Mouse (Mus musculus) urinary bladder, postnatal 10 days (tissue): ENCODE data around the gene Txnl4b.

ENCODE experiments used
- DNase-seq: peaks from one replicate; pipeline ENCODE4 v3.0.0; 2022; ENCODE audit warnings: low spot score

Gene Txnl4b

GRCm38 (mm10) chr8:109565498-109566333 is at the start of gene Txnl4b, which contains the start of gene Dhx38:
TSS of gene Txnl4b (plus strand) at chr8:109565892.
TSS of gene Dhx38 (minus strand) at chr8:109565861.
- DNase-seq, result peak; percentile 95

- no peak for DNase-seq
Observed at GRCm38 (mm10) chr8:109524008-109524407, 41.7 kb upstream of the Txnl4b start.

GRCm38 (mm10) chr8:109535140-109535990 is 30.3 kb upstream of the Txnl4b start:
- DNase-seq, result no peak

GRCm38 (mm10) chr8:109536703-109537102 is 29.0 kb upstream of the Txnl4b start:
- DNase-seq, result no peak

- no peak for DNase-seq
Observed at GRCm38 (mm10) chr8:109542165-109542564, 23.5 kb upstream of the Txnl4b start.

- DNase-seq, result no peak
Observed at GRCm38 (mm10) chr8:109542748-109543519, 22.8 kb upstream of the Txnl4b start.

- DNase-seq, result no peak
Observed at GRCm38 (mm10) chr8:109544049-109544448, 21.6 kb upstream of the Txnl4b start.

GRCm38 (mm10) chr8:109551663-109552062 is 14.0 kb upstream of the Txnl4b start:
- no peak for DNase-seq

GRCm38 (mm10) chr8:109563881-109564280 is 1.8 kb upstream of the Txnl4b start:
- no peak for DNase-seq

GRCm38 (mm10) chr8:109564766-109565165 is 926 bp upstream of the Txnl4b start:
- DNase-seq, result no peak

- no peak for DNase-seq
Observed at GRCm38 (mm10) chr8:109571139-109571538, 5.4 kb downstream of the Txnl4b start.

- DNase-seq, result no peak
Observed at GRCm38 (mm10) chr8:109576311-109576710, 10.6 kb downstream of the Txnl4b start.

- DNase-seq, result no peak
Observed at GRCm38 (mm10) chr8:109578900-109579301, 13.2 kb downstream of the Txnl4b start, which contains the start of gene Hp. TSS of gene Hp (minus strand) at chr8:109579172.

GRCm38 (mm10) chr8:109584293-109584692 is 18.6 kb downstream of the Txnl4b start:
- no peak for DNase-seq

GRCm38 (mm10) chr8:109584830-109585229 is 19.1 kb downstream of the Txnl4b start:
- DNase-seq, result no peak

- DNase-seq, result no peak
Observed at GRCm38 (mm10) chr8:109585652-109586051, 20.0 kb downstream of the Txnl4b start.

- DNase-seq, result no peak
Observed at GRCm38 (mm10) chr8:109586972-109587504, 21.3 kb downstream of the Txnl4b start.

GRCm38 (mm10) chr8:109590901-109591300 is 25.2 kb downstream of the Txnl4b start:
- DNase-seq, result no peak

GRCm38 (mm10) chr8:109591367-109591766 is 25.7 kb downstream of the Txnl4b start:
- no peak for DNase-seq

GRCm38 (mm10) chr8:109592164-109592563 is 26.5 kb downstream of the Txnl4b start:
- no peak for DNase-seq

- no peak for DNase-seq
Observed at GRCm38 (mm10) chr8:109593117-109593788, 27.6 kb downstream of the Txnl4b start.
